Mouse (Mus musculus) brown adipose tissue, adult 24 weeks (tissue): ENCODE measurements at regions not wholly inside any gene's neighbourhood (a gene's known extent, or its start where the extent isn't known, plus 50 kb on each side); places are given as distances from the start of the nearest gene placed in this dataset.
A peak's percentile ranks its signal among the peaks of the same experiment; 100 is the strongest.

Experiments
- H3K27ac ChIP-seq: fragments of 200-500 bp; replicated peaks from 2 replicates; pipeline ENCODE4 v1.5.1; 2012; ENCODE audit warnings: low read depth, mild to moderate bottlenecking, low read length
- H3K4me1 ChIP-seq: fragments of 200-500 bp; 2 replicates; pipeline ENCODE4 v1.6.1; 2012; ENCODE audit warnings: low read length, mixed read lengths; ENCODE audit not compliant: control insufficient read depth, insufficient read depth, insufficient read length
- H3K4me3 ChIP-seq: fragments of 200-500 bp; 2 replicates; pipeline ENCODE4 v1.5.1; 2012; ENCODE audit warnings: low read depth, mild to moderate bottlenecking, low read length, moderate library complexity; ENCODE audit not compliant: insufficient read depth

GRCm38 (mm10) chr1:151102646-151103391, 79.5 kb upstream of the Gm47985 start:
- H3K4me1 ChIP-seq = peaks cover 14% of the 10 kb centered on the region
- peak overlapping the region; percentile 90 for H3K27ac ChIP-seq
- H3K4me3 ChIP-seq = no peak overlapping the region

GRCm38 (mm10) chr1:151103522-151104037, 78.8 kb upstream of the Gm47985 start:
- Histone ChIP-seq H3K4me1 (peaks cover 14% of the 10 kb centered on the region), H3K27ac (peak overlapping the region; percentile 90), H3K4me3 (no peak overlapping the region)

- Histone ChIP-seq H3K4me1 (peaks cover 14% of the 10 kb centered on the region), H3K4me3 (no peak overlapping the region), H3K27ac (peak overlapping the region; percentile 90)
Observed at GRCm38 (mm10) chr1:151104346-151104745, 78.0 kb upstream of the Gm47985 start.

DNA sequence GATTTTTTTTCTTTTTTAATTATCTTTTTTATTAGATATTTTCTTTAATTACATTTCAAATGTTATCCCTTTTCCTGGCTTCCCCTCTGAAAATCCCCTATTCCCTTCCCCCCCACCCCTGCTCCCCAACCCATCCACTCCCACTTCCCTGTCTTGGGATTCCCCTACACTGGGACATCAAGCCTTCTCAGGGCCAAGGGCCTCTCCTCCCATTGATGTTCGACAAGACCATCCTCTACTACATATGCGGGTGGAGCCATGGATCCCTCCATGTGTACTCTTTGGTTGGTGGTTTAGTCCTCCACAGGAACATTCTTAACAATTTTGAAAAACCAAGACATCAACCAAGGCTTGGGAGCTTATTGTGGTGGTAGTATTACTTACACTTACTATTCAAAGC, 77.5 kb upstream of the Gm47985 start:
- peak overlapping the region; percentile 69 for H3K27ac ChIP-seq
- peaks cover 14% of the 10 kb centered on the region for H3K4me1 ChIP-seq
- no peak overlapping the region for H3K4me3 ChIP-seq

DNA sequence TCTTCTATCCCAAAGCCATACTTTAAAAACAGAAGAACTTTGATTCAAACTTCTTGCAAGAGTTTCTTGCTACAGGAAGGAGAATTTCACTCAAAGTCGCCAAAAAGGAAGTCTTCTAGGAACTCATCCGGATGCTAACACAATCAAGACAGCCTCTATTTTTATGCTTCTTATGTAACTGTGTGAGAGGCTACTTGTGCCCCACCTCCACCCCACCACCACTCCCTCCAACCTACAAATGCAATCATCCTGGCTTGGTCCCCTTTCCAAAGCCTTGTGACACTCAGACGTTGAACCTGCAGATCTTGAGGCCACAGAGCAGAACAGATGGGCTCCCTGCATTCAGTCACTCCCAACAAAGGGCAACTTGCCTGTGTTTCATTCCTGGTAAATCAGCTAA, 77.1 kb upstream of the Gm47985 start:
- H3K27ac ChIP-seq = peak overlapping the region; percentile 80
- no peak overlapping the region for H3K4me3 ChIP-seq
- peaks cover 14% of the 10 kb centered on the region for H3K4me1 ChIP-seq

GRCm38 (mm10) chr1:151107401-151107800, 74.9 kb upstream of the Gm47985 start:
- H3K27ac ChIP-seq = no peak overlapping the region
- H3K4me3 ChIP-seq = no peak overlapping the region
- H3K4me1 ChIP-seq = peaks cover 14% of the 10 kb centered on the region

GRCm38 (mm10) chr1:151109333-151109732, 73.0 kb upstream of the Gm47985 start:
- Histone ChIP-seq H3K4me1 (peaks cover 11% of the 10 kb centered on the region), H3K4me3 (no peak overlapping the region), H3K27ac (no peak overlapping the region)

DNA sequence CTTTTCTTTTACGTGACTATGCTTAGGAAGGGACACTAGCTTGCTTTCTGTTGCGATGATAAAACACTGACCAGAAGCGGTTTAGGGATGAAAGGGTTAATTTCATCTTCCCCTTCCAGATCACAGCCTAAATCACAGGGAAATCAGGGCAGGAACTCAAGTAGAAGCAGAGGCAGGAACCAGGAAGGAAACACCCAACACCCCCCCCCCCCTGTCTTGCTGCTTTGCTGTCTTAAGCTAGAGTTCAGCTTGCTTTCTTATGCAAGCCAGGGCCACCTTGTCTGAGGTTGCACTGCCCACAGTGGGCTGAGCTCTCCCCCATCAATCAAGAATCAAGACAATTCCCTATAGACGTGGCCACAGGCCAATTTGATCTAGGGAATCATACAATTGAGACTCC, 71.9 kb upstream of the Gm47985 start:
- Histone ChIP-seq H3K4me1 (peaks cover 6% of the 10 kb centered on the region), H3K27ac (no peak overlapping the region), H3K4me3 (no peak overlapping the region)

DNA sequence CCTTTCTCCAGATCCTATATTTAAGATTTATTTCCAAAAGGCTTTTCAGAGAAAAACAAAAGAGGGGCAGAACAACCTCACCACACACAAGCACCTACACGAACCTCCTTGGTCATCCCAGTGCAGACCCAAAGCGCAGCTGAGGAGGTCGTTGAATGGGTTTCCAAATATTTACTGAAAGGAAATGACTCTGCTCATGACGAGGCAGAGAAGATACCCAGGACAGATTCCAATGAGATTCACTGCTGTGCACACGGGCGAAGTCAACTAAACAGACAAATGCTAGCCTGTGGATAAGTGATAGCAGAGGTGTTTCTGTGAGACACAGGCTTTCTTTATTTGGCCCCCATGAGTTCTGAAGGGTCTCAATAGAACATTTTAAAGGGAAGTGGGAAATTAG, 70.7 kb upstream of the Gm47985 start:
- H3K27ac ChIP-seq = no peak overlapping the region
- no peaks in the 10 kb centered on the region for H3K4me1 ChIP-seq
- H3K4me3 ChIP-seq = no peak overlapping the region

GRCm38 (mm10) chr1:151112390-151112789, 69.9 kb upstream of the Gm47985 start:
- Histone ChIP-seq H3K4me3 (no peak overlapping the region), H3K27ac (no peak overlapping the region), H3K4me1 (no peaks in the 10 kb centered on the region; the same call in 1 of the 2 replicates)

- H3K4me1 ChIP-seq = no peaks in the 10 kb centered on the region; the same call in 1 of the 2 replicates
- H3K27ac ChIP-seq = no peak overlapping the region
- H3K4me3 ChIP-seq = no peak overlapping the region
Observed at GRCm38 (mm10) chr1:151113199-151113598, 69.1 kb upstream of the Gm47985 start.

DNA sequence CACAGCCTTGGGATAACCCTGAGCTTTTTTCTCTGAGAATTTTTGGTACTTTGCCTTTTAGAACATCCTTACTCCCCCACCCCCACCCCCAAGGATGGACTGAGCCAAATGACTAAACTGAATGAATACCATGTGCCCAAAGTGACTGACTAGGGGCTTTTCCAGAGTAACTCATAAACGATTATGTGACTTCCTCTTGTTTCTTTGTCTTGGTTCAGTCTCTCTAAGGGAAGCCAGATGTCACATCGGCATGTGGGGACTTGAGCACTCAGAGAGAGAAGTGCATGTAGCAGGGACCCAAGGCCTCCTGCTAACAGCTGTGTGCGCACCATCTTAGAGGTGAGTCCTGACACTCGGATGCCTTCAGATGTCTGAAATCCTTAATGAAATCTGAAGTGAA, 63.8 kb upstream of the Gm47985 start:
- no peaks in the 10 kb centered on the region; the same call in 1 of the 2 replicates for H3K4me1 ChIP-seq
- no peak overlapping the region for H3K4me3 ChIP-seq
- H3K27ac ChIP-seq = no peak overlapping the region

DNA sequence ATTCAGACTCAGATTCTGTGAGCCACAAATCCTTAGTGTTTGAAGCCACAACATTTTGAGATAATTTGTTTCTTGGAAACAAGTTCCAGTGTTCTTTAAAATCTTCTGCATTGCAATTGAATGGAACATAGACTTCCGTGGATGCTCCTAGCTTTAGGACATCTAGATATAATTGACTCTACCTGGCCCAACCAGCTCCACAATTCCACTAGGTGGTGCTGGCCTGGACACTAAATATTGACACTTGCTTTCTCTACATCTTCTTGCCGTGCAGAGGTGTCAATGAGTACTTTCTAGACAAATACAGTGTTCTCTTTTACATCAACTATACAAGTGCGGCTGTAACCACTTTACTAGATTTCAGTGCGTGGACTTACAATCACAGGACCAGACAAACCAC, 63.4 kb upstream of the Gm47985 start:
- no peak overlapping the region for H3K27ac ChIP-seq
- no peak overlapping the region for H3K4me3 ChIP-seq
- no peaks in the 10 kb centered on the region; the same call in 1 of the 2 replicates for H3K4me1 ChIP-seq

- H3K27ac ChIP-seq = no peak overlapping the region
- no peak overlapping the region for H3K4me3 ChIP-seq
- no peaks in the 10 kb centered on the region; the same call in 1 of the 2 replicates for H3K4me1 ChIP-seq
Observed at GRCm38 (mm10) chr1:151119566-151119965, 62.8 kb upstream of the Gm47985 start.

GRCm38 (mm10) chr1:151121686-151122085, 60.7 kb upstream of the Gm47985 start:
- no peak overlapping the region for H3K27ac ChIP-seq
- no peak overlapping the region for H3K4me3 ChIP-seq
- no peaks in the 10 kb centered on the region; the same call in none of the 2 replicates for H3K4me1 ChIP-seq

- no peak overlapping the region for H3K27ac ChIP-seq
- peaks cover 2% of the 10 kb centered on the region for H3K4me1 ChIP-seq
- H3K4me3 ChIP-seq = no peak overlapping the region
Observed at GRCm38 (mm10) chr1:151123964-151124363, 58.4 kb upstream of the Gm47985 start.
